Comparison of ENCODE assay signal across 7 mouse cellular contexts in the genomic region with DNA sequence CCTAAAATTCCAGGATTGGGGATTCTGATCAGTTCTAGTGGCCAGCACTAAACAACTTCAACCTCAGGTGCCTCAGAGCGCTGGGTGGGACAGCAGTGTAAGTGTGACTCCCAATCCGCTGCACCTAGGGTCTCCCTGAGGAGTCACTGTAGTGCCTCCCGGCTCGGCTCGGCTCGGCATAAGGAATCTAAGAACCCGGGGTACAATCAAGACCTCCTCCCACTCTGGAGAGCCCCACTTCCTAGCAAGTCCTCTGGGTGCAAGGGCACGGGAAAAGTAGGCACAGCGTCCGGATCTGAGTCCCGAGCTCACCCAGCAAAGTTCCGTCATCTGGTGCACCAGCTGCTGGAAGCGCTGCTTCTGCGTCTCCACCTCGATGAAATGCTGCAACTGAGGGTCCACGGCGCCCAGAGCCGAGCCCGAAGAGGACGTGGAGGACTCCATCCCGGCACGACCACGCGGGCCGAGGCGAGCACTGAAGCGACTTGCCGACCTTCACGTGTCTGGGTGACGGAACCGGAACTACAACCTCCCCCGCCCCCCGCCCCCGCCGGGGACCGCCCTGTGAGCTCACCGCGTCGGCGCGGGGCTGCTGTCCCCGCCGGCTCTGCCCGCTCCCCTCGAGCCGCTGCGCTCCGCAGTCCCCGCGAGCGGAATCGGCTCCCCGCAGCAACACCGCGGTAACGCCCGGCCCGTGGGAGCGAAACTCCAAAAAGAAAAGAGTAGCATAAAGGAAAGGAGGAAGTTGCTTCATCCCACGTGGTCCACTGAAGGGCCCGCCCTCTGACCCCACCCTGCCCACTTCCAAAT. TPM values are rescaled to one million over a fixed set of nuclear protein-coding genes. Genes with fewer than 3 reads are reported as not detected.
DNase-seq lines count a peak whose midpoint lies in the region; ATAC-seq and TF ChIP-seq lines count a peak whose summit lies in the region.

A gene (minus strand): TSS at position 721 of the 810 bp plus-strand sequence.

- H3K9me3 ChIP-seq in intestine, embryonic 15.5 days: no peaks in the 10 kb centered on the region
- no peaks in the 10 kb centered on the region for H3K9me3 ChIP-seq in limb, embryonic 11.5 days (ENCODE audit: control insufficient read depth, low read length)
- no peaks in the 10 kb centered on the region for H3K9me3 ChIP-seq in midbrain, embryonic 12.5 days

- no peak for TF ChIP-seq POLR2A in small intestine, adult 2 months (IDR thresholded peaks at IDR 0.05; ENCODE audit: low read depth, low read length)

- H3K27me3 ChIP-seq in intestine, embryonic 15.5 days (replicated peaks): no peaks in the 10 kb centered on the region
- no peaks in the 10 kb centered on the region for H3K27me3 ChIP-seq in limb, embryonic 11.5 days (ENCODE audit: control insufficient read depth, insufficient read depth, low read length)
- H3K27me3 ChIP-seq in midbrain, embryonic 12.5 days: no peaks in the 10 kb centered on the region; the same call in 1 of the 2 replicates
- H3K27me3 ChIP-seq in small intestine, adult 2 months (ENCODE audit: control insufficient read depth, insufficient read depth, low read length): no peaks in the 10 kb centered on the region

- H3K9ac ChIP-seq in intestine, embryonic 15.5 days: peak within 1 kb of the TSS; percentile 58
- peak within 1 kb of the TSS; percentile 53 for H3K9ac ChIP-seq in limb, embryonic 11.5 days (ENCODE audit: low read length)
- peak within 1 kb of the TSS; percentile 51 for H3K9ac ChIP-seq in midbrain, embryonic 12.5 days (replicated peaks)

- H3K4me3 ChIP-seq in intestine, embryonic 15.5 days (replicated peaks): peak within 1 kb of the TSS; percentile 52
- H3K4me3 ChIP-seq in limb, embryonic 11.5 days (ENCODE audit: low read depth, low read length): peak within 1 kb of the TSS; percentile 47
- peak within 1 kb of the TSS; percentile 53 for H3K4me3 ChIP-seq in midbrain, embryonic 12.5 days
- peak within 1 kb of the TSS; percentile 89 for H3K4me3 ChIP-seq in small intestine, adult 2 months (ENCODE audit: low read depth, low read length)

- WGBS in intestine, embryonic 15.5 days: 19% methylated on average over 47 of the region's 61 CpGs
- WGBS in limb, embryonic 11.5 days: 18% methylated on average over 18 of the region's 61 CpGs
- 24% methylated on average over 48 of the region's 61 CpGs for WGBS in midbrain, embryonic 12.5 days
- 7% methylated on average over 37 of the region's 61 CpGs for WGBS in small intestine, adult 2 months

- peak within 1 kb of the TSS; percentile 77 for H3K27ac ChIP-seq in intestine, embryonic 15.5 days
- H3K27ac ChIP-seq in limb, embryonic 11.5 days (replicated peaks; ENCODE audit: low read depth, low read length): 0 out of 2 replicates have a peak within 1 kb of the TSS, but pooled peaks have one; percentile 49
- H3K27ac ChIP-seq in midbrain, embryonic 12.5 days (replicated peaks): peak within 1 kb of the TSS; percentile 64; the same call in 1 of the 2 replicates
- H3K27ac ChIP-seq in small intestine, adult 2 months (ENCODE audit: insufficient read depth, low read depth, low read length): peak within 1 kb of the TSS; percentile 75

- no peak for TF ChIP-seq CTCF in small intestine, adult 2 months (IDR thresholded peaks at IDR 0.05; ENCODE audit: extremely low read depth, insufficient read length, insufficient replicate concordance, low read depth, low read length)

- no peaks in the 10 kb centered on the region for H3K4me1 ChIP-seq in intestine, embryonic 15.5 days (replicated peaks)
- H3K4me1 ChIP-seq in limb, embryonic 11.5 days (ENCODE audit: control insufficient read depth, insufficient read depth, low read length): no peaks in the 10 kb centered on the region
- no peaks in the 10 kb centered on the region for H3K4me1 ChIP-seq in midbrain, embryonic 12.5 days
- no peaks in the 10 kb centered on the region for H3K4me1 ChIP-seq in small intestine, adult 2 months (ENCODE audit: control insufficient read depth, insufficient read depth, insufficient read length, low read length)

- intact Hi-C loops in gastrocnemius, postnatal 36 days (cut with DNase I): no loop called here

- no peaks in the 10 kb centered on the region for H3K36me3 ChIP-seq in intestine, embryonic 15.5 days
- no peaks in the 10 kb centered on the region for H3K36me3 ChIP-seq in limb, embryonic 11.5 days (ENCODE audit: control insufficient read depth, insufficient read depth, low read length)
- H3K36me3 ChIP-seq in midbrain, embryonic 12.5 days: no peaks in the 10 kb centered on the region
- H3K36me3 ChIP-seq in small intestine, adult 2 months (ENCODE audit: control insufficient read depth, insufficient read depth, low read length): no peaks in the 10 kb centered on the region

- peak; percentile 97 for ATAC-seq in intestine, embryonic 15.5 days
- ATAC-seq in limb, embryonic 11.5 days (ENCODE audit: insufficient number of reproducible peaks, low FRiP score, low TSS enrichment, low read depth): peak; percentile 90
- peak; percentile 93 for ATAC-seq in midbrain, embryonic 12.5 days (ENCODE audit: low FRiP score, low read depth)

- peak; percentile 80 for DNase-seq in adrenal gland, adult 2 months
- peak; percentile 71 for DNase-seq in embryo, embryonic 11 days
- peak; percentile 21 to 50 for DNase-seq in gastrocnemius, postnatal 36 days
- peak; percentile 71 for DNase-seq in limb, embryonic 11.5 days (ENCODE audit: low spot score)

- H3K4me2 ChIP-seq in intestine, embryonic 15.5 days (replicated peaks): peak within 1 kb of the TSS; percentile 52
- peak within 1 kb of the TSS; percentile 60 for H3K4me2 ChIP-seq in limb, embryonic 11.5 days (ENCODE audit: low read depth, severe bottlenecking)
- H3K4me2 ChIP-seq in midbrain, embryonic 12.5 days (replicated peaks): peak within 1 kb of the TSS; percentile 56

RNA-seq across cellular contexts. Expression of the gene that starts here (rescaled TPM):
- total RNA-seq in adrenal gland, adult 2 months (2021): 10 to 100 TPM; 33.2 to 40.3 TPM
- 0.30 and 0.33 TPM in 2 replicates for polyA plus RNA-seq in adrenal gland, adult 2 months (2012; rRNA removed)
- 10 to 100 TPM in 1 of 2 experiments, 1 to 10 TPM in 1; 9.3 to 13.4 TPM for total RNA-seq in gastrocnemius, postnatal 36 days (2021)
- 136 and 147 TPM in 2 replicates for polyA plus RNA-seq in intestine, embryonic 15.5 days (2015; fragmentation: Nextera tagmentation; extraction: Ambion mirVana)
- polyA plus RNA-seq in limb, embryonic 11.5 days (2014; fragmentation: Nextera tagmentation; extraction: Ambion mirVana): 79.4 and 81.4 TPM in 2 replicates
- 49.5 and 50.3 TPM in 2 replicates for polyA plus RNA-seq in midbrain, embryonic 12.5 days (2016; fragmentation: Nextera tagmentation; extraction: Ambion mirVana)
- polyA plus RNA-seq in small intestine, adult 2 months (2012; rRNA removed): 0.27 and 0.66 TPM in 2 replicates

Comparison
In these comparisons a context has a peak if more than half of its experiments do, and no peak if none do; other contexts are left out.
1. Peak in every context shown above with its lines: DNase-seq, ATAC-seq, H3K4me3 ChIP-seq and H3K27ac ChIP-seq.
2. RNA of the gene that starts here (polyA plus RNA-seq): 136 to 147 TPM in intestine, embryonic 15.5 days, 79.4 to 81.4 TPM in limb, embryonic 11.5 days and 49.5 to 50.3 TPM in midbrain, embryonic 12.5 days; 0.27 to 0.66 TPM in small intestine, adult 2 months and 0.30 to 0.33 TPM in adrenal gland, adult 2 months; every median in the first group is over 10 times any median in the second.